Mouse (Mus musculus): ENCODE data around the gene Fpr3. TPM values are rescaled to one million over a fixed set of nuclear protein-coding genes. Genes with fewer than 3 reads are reported as not detected.
"Not testable (repeated sequence)": the region's sequence is repeated elsewhere in the genome, so short reads cannot be mapped to it uniquely, and the experiment has no call there.

Fpr3 gene
- polyA plus RNA-seq, 1 experiment from 2014 or later, result not detected

DNA sequence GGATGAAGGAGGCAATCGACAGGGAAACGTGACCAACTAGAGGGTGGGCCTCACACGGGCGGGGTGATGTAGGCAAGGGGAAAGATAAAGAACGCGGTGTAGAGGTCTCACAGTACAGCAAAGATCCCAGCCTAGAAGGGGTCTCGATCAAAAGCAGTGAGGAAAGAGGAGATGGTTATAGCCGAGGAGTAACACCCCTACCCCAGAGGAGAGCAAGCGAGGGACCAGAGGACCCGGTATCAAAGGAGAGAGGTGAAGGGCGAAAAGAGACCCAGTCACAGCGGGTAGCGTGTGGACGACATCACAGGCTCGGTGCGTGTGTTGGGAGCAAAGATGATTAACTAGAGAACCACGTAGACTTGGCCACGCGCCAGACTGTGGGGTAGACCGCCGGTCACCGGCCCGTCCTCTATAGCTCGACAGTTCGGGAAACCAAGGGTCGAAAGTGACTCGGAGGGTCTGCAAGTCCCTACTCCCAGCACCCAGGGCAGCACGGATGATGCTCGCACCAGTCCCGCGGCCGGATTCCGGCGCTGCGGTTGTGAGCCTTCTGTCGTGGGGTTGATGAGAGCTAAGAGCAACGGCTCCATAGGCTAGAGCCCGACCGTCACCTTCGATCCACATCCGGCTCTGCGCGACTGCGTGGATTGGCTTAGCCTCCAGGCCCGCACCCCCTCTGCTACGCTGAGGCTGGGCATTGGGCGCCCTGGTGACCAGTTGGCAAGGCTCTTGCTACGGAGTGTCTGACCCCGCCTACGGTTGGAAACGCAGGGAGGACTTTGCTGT is 22.2 kb downstream of the Fpr3 start:
- no peaks in the 10 kb centered on the region for H3K9me3 ChIP-seq (replicated peaks; ENCODE audit: control insufficient read depth, low read length)
- no peak overlapping the region for H3K27ac ChIP-seq (ENCODE audit: low read length)
- H3K4me2 ChIP-seq (ENCODE audit: low read depth, low read length), result peak overlapping the region; percentile 93
- H3K36me3 ChIP-seq (ENCODE audit: control insufficient read depth, insufficient read depth), result no peaks in the 10 kb centered on the region
- peak overlapping the region; percentile 63 for H3K4me3 ChIP-seq (ENCODE audit: low read length)
- H3K4me1 ChIP-seq (ENCODE audit: control insufficient read depth, insufficient read depth, low read length), result no peaks in the 10 kb centered on the region
- 13% methylated on average over 51 of the region's 51 CpGs for WGBS
- no peaks in the 10 kb centered on the region for H3K27me3 ChIP-seq (ENCODE audit: control insufficient read depth, insufficient read depth, low read length)
- peak; percentile 98 for ATAC-seq (replicated peaks; ENCODE audit: extremely low read depth, insufficient read depth, low FRiP score)
- peak overlapping the region; percentile 70 for H3K9ac ChIP-seq (ENCODE audit: low read length)

DNA sequence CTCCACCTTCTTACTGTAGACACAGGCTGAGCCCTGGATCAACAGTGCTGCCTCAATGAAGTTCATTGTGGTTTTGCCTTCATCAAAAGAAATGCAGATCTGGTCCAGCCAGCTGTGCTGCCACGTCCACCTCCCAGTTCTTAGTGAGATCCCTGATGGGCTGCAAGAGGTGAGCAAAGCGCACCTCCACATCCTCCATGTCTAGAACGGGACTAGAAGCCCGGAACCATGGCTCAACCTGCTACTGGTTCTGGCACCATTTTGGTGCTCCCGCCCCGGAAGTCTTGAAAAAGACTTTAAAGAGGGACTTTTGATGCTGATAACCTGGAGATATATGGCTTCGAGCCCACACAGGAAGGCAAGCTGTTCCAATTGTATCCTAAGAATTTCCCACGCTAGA is 25.0 kb downstream of the Fpr3 start:
- H3K36me3 ChIP-seq (ENCODE audit: control insufficient read depth, insufficient read depth); H3K27ac ChIP-seq (ENCODE audit: low read length); H3K9me3 ChIP-seq (replicated peaks; ENCODE audit: control insufficient read depth, low read length); H3K4me1 ChIP-seq (ENCODE audit: control insufficient read depth, insufficient read depth, low read length); H3K27me3 ChIP-seq (ENCODE audit: control insufficient read depth, insufficient read depth, low read length); ATAC-seq (replicated peaks; ENCODE audit: extremely low read depth, insufficient read depth, low FRiP score); H3K4me2 ChIP-seq (ENCODE audit: low read depth, low read length); H3K9ac ChIP-seq (ENCODE audit: low read length); H3K4me3 ChIP-seq (ENCODE audit: low read length): not testable (repeated sequence)
- 80% methylated on average over 8 of the region's 8 CpGs for WGBS

DNA sequence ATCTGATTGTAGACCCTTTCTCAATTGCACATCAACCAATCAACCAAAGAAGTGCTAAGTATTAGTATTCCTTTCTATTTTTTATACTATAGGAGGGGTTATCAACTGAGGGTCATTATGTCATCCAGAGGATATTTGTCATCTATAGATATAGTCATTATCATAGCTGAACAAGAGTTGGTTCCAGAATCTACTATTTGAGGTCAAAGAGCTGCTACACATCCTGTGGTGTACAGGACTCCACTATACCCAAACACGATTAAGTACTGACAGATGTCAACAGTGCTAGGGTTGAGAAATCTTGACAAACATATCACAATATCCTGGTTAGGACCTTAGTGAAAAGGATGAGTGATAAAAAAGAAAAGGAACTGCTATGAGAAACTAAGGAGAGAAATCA is 29.7 kb downstream of the Fpr3 start:
- H3K4me3 ChIP-seq (ENCODE audit: low read length), result no peak overlapping the region
- no peaks in the 10 kb centered on the region for H3K27me3 ChIP-seq (ENCODE audit: control insufficient read depth, insufficient read depth, low read length)
- 83% methylated on average over 1 of the region's 1 CpGs for WGBS
- H3K27ac ChIP-seq (ENCODE audit: low read length), result no peak overlapping the region
- H3K36me3 ChIP-seq (ENCODE audit: control insufficient read depth, insufficient read depth), result no peaks in the 10 kb centered on the region
- no peak overlapping the region for H3K9ac ChIP-seq (ENCODE audit: low read length)
- H3K4me1 ChIP-seq (ENCODE audit: control insufficient read depth, insufficient read depth, low read length), result no peaks in the 10 kb centered on the region
- no peaks in the 10 kb centered on the region for H3K9me3 ChIP-seq (replicated peaks; ENCODE audit: control insufficient read depth, low read length)
- no peak overlapping the region for H3K4me2 ChIP-seq (ENCODE audit: low read depth, low read length)
- ATAC-seq (replicated peaks; ENCODE audit: extremely low read depth, insufficient read depth, low FRiP score), result no peak

DNA sequence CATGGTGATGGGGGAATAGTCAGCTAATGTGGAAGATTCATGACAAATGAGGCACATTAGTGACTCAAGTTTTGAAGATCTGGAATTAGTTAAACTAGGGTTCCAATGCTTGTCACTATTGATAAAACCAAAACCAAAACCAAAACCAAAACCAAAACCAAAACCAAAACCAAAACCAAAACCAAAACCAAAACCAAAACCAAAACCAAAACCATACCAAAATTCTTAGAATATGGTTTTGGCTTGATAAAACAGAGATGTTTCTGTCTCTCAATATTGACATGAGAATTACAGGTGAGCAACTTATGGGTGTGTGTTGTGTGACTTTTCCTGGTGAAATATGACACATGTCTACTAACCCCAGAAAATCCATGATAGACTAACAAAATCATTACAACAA is 30.1 kb downstream of the Fpr3 start:
- H3K4me2 ChIP-seq (ENCODE audit: low read depth, low read length), result no peak overlapping the region
- no peak overlapping the region for H3K4me3 ChIP-seq (ENCODE audit: low read length)
- no peak overlapping the region for H3K27ac ChIP-seq (ENCODE audit: low read length)
- no peak overlapping the region for H3K9ac ChIP-seq (ENCODE audit: low read length)
- H3K27me3 ChIP-seq (ENCODE audit: control insufficient read depth, insufficient read depth, low read length), result no peaks in the 10 kb centered on the region
- H3K36me3 ChIP-seq (ENCODE audit: control insufficient read depth, insufficient read depth), result no peaks in the 10 kb centered on the region
- no peaks in the 10 kb centered on the region for H3K4me1 ChIP-seq (ENCODE audit: control insufficient read depth, insufficient read depth, low read length)
- no peaks in the 10 kb centered on the region for H3K9me3 ChIP-seq (replicated peaks; ENCODE audit: control insufficient read depth, low read length)
- no peak for ATAC-seq (replicated peaks; ENCODE audit: extremely low read depth, insufficient read depth, low FRiP score)

DNA sequence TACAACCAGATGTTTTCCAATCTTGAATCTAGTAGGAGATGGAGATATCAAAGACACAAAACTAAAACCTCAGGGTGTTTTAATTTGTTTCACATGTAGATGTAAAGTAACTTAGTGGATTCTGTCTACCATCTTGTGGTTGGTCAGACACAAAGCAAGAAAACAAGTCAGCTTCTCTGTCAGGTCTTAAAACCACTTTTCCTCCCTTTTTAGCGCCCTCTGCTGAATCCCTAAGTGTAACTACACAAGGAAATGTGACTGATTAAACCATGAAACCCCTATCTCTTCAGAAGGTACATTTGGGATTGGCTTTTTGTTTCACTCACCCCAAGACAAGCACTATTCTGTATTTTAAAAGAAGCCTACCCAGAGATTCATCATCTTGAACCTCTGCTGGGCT is 85.8 kb downstream of the Fpr3 start:
- no peaks in the 10 kb centered on the region for H3K36me3 ChIP-seq (ENCODE audit: control insufficient read depth, insufficient read depth)
- no peak overlapping the region for H3K4me3 ChIP-seq (ENCODE audit: low read length)
- WGBS, result 23% methylated on average over 1 of the region's 1 CpGs
- H3K9ac ChIP-seq (ENCODE audit: low read length), result no peak overlapping the region
- no peak overlapping the region for H3K27ac ChIP-seq (ENCODE audit: low read length)
- no peaks in the 10 kb centered on the region for H3K4me1 ChIP-seq (ENCODE audit: control insufficient read depth, insufficient read depth, low read length)
- ATAC-seq (replicated peaks; ENCODE audit: extremely low read depth, insufficient read depth, low FRiP score), result no peak
- no peak overlapping the region for H3K4me2 ChIP-seq (ENCODE audit: low read depth, low read length)
- H3K27me3 ChIP-seq (ENCODE audit: control insufficient read depth, insufficient read depth, low read length), result no peaks in the 10 kb centered on the region
- H3K9me3 ChIP-seq (replicated peaks; ENCODE audit: control insufficient read depth, low read length), result peaks cover under 1% of the 10 kb centered on the region; the same call in 1 of the 2 replicates

DNA sequence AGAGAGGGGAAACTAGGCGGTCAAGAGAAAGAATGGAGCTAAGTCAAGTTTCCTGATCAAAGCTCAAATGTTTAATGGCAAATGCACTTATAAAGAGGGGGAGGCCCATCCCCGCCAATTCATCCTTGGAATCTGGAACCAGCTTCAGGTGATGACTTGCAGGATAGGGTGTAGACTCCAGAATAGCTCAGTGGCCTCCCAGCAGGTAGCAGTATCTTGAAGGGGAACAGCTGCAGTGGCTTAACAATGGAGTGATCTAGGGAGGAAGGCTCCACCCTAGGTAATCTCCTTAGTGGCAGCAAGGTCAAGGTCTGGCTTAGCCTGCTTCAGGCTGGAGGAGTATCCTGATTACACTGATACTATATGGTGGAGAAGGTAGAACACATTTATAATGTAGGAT is 93.6 kb downstream of the Fpr3 start:
- H3K4me1 ChIP-seq (ENCODE audit: control insufficient read depth, insufficient read depth, low read length), result not testable (repeated sequence)

DNA sequence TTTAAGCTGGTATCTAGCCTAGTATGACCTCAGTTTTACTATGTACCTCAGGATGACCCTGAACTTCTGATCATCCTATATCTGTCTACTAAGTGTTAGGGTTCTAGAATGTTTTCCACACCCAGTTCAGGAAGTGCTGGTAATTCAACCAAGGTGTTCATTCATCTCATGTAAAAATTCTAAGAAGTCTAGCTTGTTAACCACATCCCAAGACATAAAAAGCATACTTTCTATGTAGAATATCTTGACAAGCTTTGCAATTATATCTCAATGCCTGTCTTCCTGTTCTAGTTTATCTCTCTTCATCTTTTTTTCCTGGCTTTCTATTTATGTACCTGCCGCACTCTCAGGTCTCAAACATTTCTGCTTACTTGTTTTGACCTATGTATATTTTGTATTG is 117.1 kb downstream of the Fpr3 start:
- no peak overlapping the region for H3K27ac ChIP-seq (ENCODE audit: low read length)
- H3K9me3 ChIP-seq (replicated peaks; ENCODE audit: control insufficient read depth, low read length), result no peaks in the 10 kb centered on the region
- no peak for ATAC-seq (replicated peaks; ENCODE audit: extremely low read depth, insufficient read depth, low FRiP score)
- H3K4me1 ChIP-seq (ENCODE audit: control insufficient read depth, insufficient read depth, low read length), result no peaks in the 10 kb centered on the region
- no peaks in the 10 kb centered on the region for H3K27me3 ChIP-seq (ENCODE audit: control insufficient read depth, insufficient read depth, low read length)
- WGBS, result 77% methylated on average over 1 of the region's 1 CpGs
- H3K4me2 ChIP-seq (ENCODE audit: low read depth, low read length), result no peak overlapping the region
- no peak overlapping the region for H3K4me3 ChIP-seq (ENCODE audit: low read length)
- H3K9ac ChIP-seq (ENCODE audit: low read length), result no peak overlapping the region
- no peaks in the 10 kb centered on the region for H3K36me3 ChIP-seq (ENCODE audit: control insufficient read depth, insufficient read depth)

More for the DNA sequence above, 93.6 kb downstream of the Fpr3 start:
- ATAC-seq (replicated peaks; ENCODE audit: extremely low read depth, insufficient read depth, low FRiP score); H3K9me3 ChIP-seq (replicated peaks; ENCODE audit: control insufficient read depth, low read length); H3K36me3 ChIP-seq (ENCODE audit: control insufficient read depth, insufficient read depth); H3K4me3 ChIP-seq (ENCODE audit: low read length); H3K27ac ChIP-seq (ENCODE audit: low read length); H3K27me3 ChIP-seq (ENCODE audit: control insufficient read depth, insufficient read depth, low read length); H3K9ac ChIP-seq (ENCODE audit: low read length); H3K4me2 ChIP-seq (ENCODE audit: low read depth, low read length): not testable (repeated sequence)
- 71% methylated on average over 2 of the region's 2 CpGs for WGBS

Other genes starting within 250 kb of the Fpr3 start
- not detected in 2 replicates for gene Vmn2r90, start 184.1 kb upstream of the Fpr3 start, polyA plus RNA-seq (2015; fragmentation: Nextera tagmentation; extraction: Ambion mirVana)
- 17.4 and 23.6 TPM in 2 replicates for gene Spaca6, start 60.7 kb upstream of the Fpr3 start, polyA plus RNA-seq (2015; fragmentation: Nextera tagmentation; extraction: Ambion mirVana)
- gene Has1, start 32.6 kb upstream of the Fpr3 start, polyA plus RNA-seq (2015; fragmentation: Nextera tagmentation; extraction: Ambion mirVana), result 0.98 and 1.2 TPM in 2 replicates
- 0.21 and 0.40 TPM in 2 replicates for gene Fpr1, start 3.9 kb upstream of the Fpr3 start, polyA plus RNA-seq (2015; fragmentation: Nextera tagmentation; extraction: Ambion mirVana)
- gene Fpr2, start within 50 bp of the Fpr3 start, polyA plus RNA-seq (2015; fragmentation: Nextera tagmentation; extraction: Ambion mirVana), result 0.21 and 0.33 TPM in 2 replicates
- gene Fpr-rs4, start 133.9 kb downstream of the Fpr3 start, polyA plus RNA-seq (2015; fragmentation: Nextera tagmentation; extraction: Ambion mirVana), result not detected in 2 replicates
- gene Vmn2r124, start 161.6 kb downstream of the Fpr3 start, polyA plus RNA-seq (2015; fragmentation: Nextera tagmentation; extraction: Ambion mirVana), result not detected in 2 replicates
- gene Vmn2r91, start 197.2 kb downstream of the Fpr3 start, polyA plus RNA-seq (2015; fragmentation: Nextera tagmentation; extraction: Ambion mirVana), result not detected in 2 replicates